Mouse (Mus musculus): Measurements from ENCODE around the gene Xdh.

- no peak for TF ChIP-seq EP300 (IDR thresholded peaks at IDR 0.05; ENCODE audit: insufficient read depth, low read depth, low read length)
- TF ChIP-seq CTCF (IDR thresholded peaks at IDR 0.05): no peak
- TF ChIP-seq POLR2A (IDR thresholded peaks at IDR 0.05; ENCODE audit: insufficient read depth, low read depth, low read length): no peak
Observed at GRCm38 (mm10) chr17:73842963-73843362, 107.0 kb downstream of the Xdh start.
